Mouse (Mus musculus) heart, embryonic 13.5 days (tissue): ENCODE measurements around the gene Maml3. TPM values are rescaled to one million over a fixed set of nuclear protein-coding genes. Genes with fewer than 3 reads are reported as not detected.
A peak's percentile ranks its signal among the peaks of the same experiment; 100 is the strongest.

Experiments used
- ATAC-seq: fragments of 200-750 bp; cut with Nextera tagmentation; 2 replicates; pipeline ENCODE4 v1.8.0; 2017; ENCODE audit warnings: moderate TSS enrichment; ENCODE audit not compliant: insufficient number of reproducible peaks, low FRiP score, low TSS enrichment; ENCODE audit errors: extremely low read depth
- H3K27ac ChIP-seq: fragments of 300-500 bp; sonication (generic); replicated peaks from 2 replicates; pipeline ENCODE4 v1.5.1; 2015; ENCODE audit warnings: moderate library complexity, mild to moderate bottlenecking, inconsistent platforms
- H3K27me3 ChIP-seq: fragments of 300-500 bp; sonication (generic); replicated peaks from 2 replicates; pipeline ENCODE4 v1.6.1; 2015; ENCODE audit warnings: mild to moderate bottlenecking, inconsistent platforms
- H3K36me3 ChIP-seq: fragments of 300-500 bp; sonication (generic); 2 replicates; pipeline ENCODE4 v1.6.1; 2015; ENCODE audit warnings: mild to moderate bottlenecking, inconsistent platforms
- H3K4me1 ChIP-seq: fragments of 300-500 bp; sonication (generic); 2 replicates; pipeline ENCODE4 v1.6.1; 2015; ENCODE audit warnings: inconsistent platforms
- H3K4me2 ChIP-seq: fragments of 300-500 bp; sonication (generic); 2 replicates; pipeline ENCODE4 v1.6.1; 2015; ENCODE audit warnings: inconsistent platforms, mild to moderate bottlenecking, moderate library complexity
- H3K4me3 ChIP-seq: fragments of 300-500 bp; sonication (generic); 2 replicates; pipeline ENCODE4 v1.5.1; 2015; ENCODE audit warnings: moderate library complexity, mild to moderate bottlenecking, inconsistent platforms
- H3K9ac ChIP-seq: fragments of 300-500 bp; sonication (generic); 2 replicates; pipeline ENCODE4 v1.6.1; 2015; ENCODE audit warnings: inconsistent platforms, mild to moderate bottlenecking, moderate library complexity
- H3K9me3 ChIP-seq: fragments of 300-500 bp; sonication (generic); 2 replicates; pipeline ENCODE4 v1.6.1; 2016; ENCODE audit warnings: inconsistent platforms
- WGBS: fragments of 180-500 bp; shearing (Covaris S2); methylation state at CpG from one replicate; pipeline ENCODE4 v1.1.7; 2015; ENCODE audit warnings: mixed read lengths; 5-methylcytosine and 5-hydroxymethylcytosine counted together
- polyA plus RNA-seq: library from polyadenylated mRNA; unstranded; fragments of >200 nt; fragmentation: Nextera tagmentation; extraction: Ambion mirVana; gene quantifications from 2 replicates; pipeline ENCODE4 v1.2.1, GENCODE M21; 2015

The Maml3 gene
- polyA plus RNA-seq, 1 experiment from 2014 or later, result 2.1 TPM

GRCm38 (mm10) chr3:51714469-51714868, 390.4 kb downstream of the Maml3 start:
- Histone ChIP-seq H3K4me1 (peaks cover 67% of the 10 kb centered on the region), H3K27ac (no peak overlapping the region)
- no peak for ATAC-seq

GRCm38 (mm10) chr3:51713233-51713632, 391.6 kb downstream of the Maml3 start:
- H3K4me1 ChIP-seq, result peaks cover 71% of the 10 kb centered on the region
- ATAC-seq, result no peak
- peak overlapping the region; percentile 28; the same call in 1 of the 2 replicates for H3K4me2 ChIP-seq
- peak overlapping the region; percentile 55 for H3K9ac ChIP-seq
- peak overlapping the region; percentile 59 for H3K27ac ChIP-seq
- no peak overlapping the region for H3K4me3 ChIP-seq
- no peaks in the 10 kb centered on the region for H3K9me3 ChIP-seq
- H3K36me3 ChIP-seq, result no peaks in the 10 kb centered on the region
- no peaks in the 10 kb centered on the region for H3K27me3 ChIP-seq
- 15% methylated on average over 8 of the region's 8 CpGs for WGBS

More at GRCm38 (mm10) chr3:51714469-51714868, 390.4 kb downstream of the Maml3 start:
- H3K27me3 ChIP-seq, result no peaks in the 10 kb centered on the region
- H3K4me3 ChIP-seq, result no peak overlapping the region
- H3K9ac ChIP-seq, result no peak overlapping the region
- no peak overlapping the region for H3K4me2 ChIP-seq
- H3K36me3 ChIP-seq, result no peaks in the 10 kb centered on the region
- H3K9me3 ChIP-seq, result no peaks in the 10 kb centered on the region
- 75% methylated on average over 5 of the region's 5 CpGs for WGBS

- 14% methylated on average over 3 of the region's 3 CpGs for WGBS
- H3K4me2 ChIP-seq, result peak overlapping the region; percentile 28
- H3K9me3 ChIP-seq, result no peaks in the 10 kb centered on the region
- H3K27me3 ChIP-seq, result no peaks in the 10 kb centered on the region
- peak overlapping the region; percentile 12 for H3K9ac ChIP-seq
- H3K36me3 ChIP-seq, result no peaks in the 10 kb centered on the region
- no peak for ATAC-seq
- H3K27ac ChIP-seq, result peak overlapping the region; percentile 59
- H3K4me3 ChIP-seq, result no peak overlapping the region
- H3K4me1 ChIP-seq, result peaks cover 70% of the 10 kb centered on the region
These were observed 392.5 kb downstream of the Maml3 start for GRCm38 (mm10) chr3:51712382-51712781.

GRCm38 (mm10) chr3:51708746-51709411, 396.0 kb downstream of the Maml3 start:
- Histone ChIP-seq H3K36me3 (no peaks in the 10 kb centered on the region), H3K9me3 (no peaks in the 10 kb centered on the region), H3K4me3 (peak overlapping the region; percentile 49), H3K9ac (peak overlapping the region; percentile 76), H3K4me2 (peak overlapping the region; percentile 73), H3K27me3 (no peaks in the 10 kb centered on the region), H3K27ac (peak overlapping the region; percentile 98), H3K4me1 (peaks cover 58% of the 10 kb centered on the region)
- 20% methylated on average over 21 of the region's 21 CpGs for WGBS
- ATAC-seq, result peak; percentile 83

- no peak for ATAC-seq
- Histone ChIP-seq H3K4me2 (peak overlapping the region; percentile 73), H3K4me1 (peaks cover 53% of the 10 kb centered on the region), H3K4me3 (peak overlapping the region; percentile 49; the same call in 1 of the 2 replicates), H3K9ac (peak overlapping the region; percentile 53), H3K27ac (peak overlapping the region; percentile 98), H3K9me3 (no peaks in the 10 kb centered on the region), H3K36me3 (no peaks in the 10 kb centered on the region), H3K27me3 (no peaks in the 10 kb centered on the region)
- 56% methylated on average over 1 of the region's 1 CpGs for WGBS
These were observed 396.5 kb downstream of the Maml3 start for GRCm38 (mm10) chr3:51708375-51708745.

- H3K4me1 ChIP-seq, result peaks cover 50% of the 10 kb centered on the region
- H3K9me3 ChIP-seq, result no peaks in the 10 kb centered on the region
- ATAC-seq, result no peak
- H3K4me3 ChIP-seq, result no peak overlapping the region
- H3K27me3 ChIP-seq, result no peaks in the 10 kb centered on the region; the same call in 1 of the 2 replicates
- H3K9ac ChIP-seq, result no peak overlapping the region
- H3K36me3 ChIP-seq, result no peaks in the 10 kb centered on the region
- no peak overlapping the region for H3K4me2 ChIP-seq
- 83% methylated on average over 7 of the region's 7 CpGs for WGBS
- no peak overlapping the region for H3K27ac ChIP-seq
These were observed 399.7 kb downstream of the Maml3 start for GRCm38 (mm10) chr3:51705220-51705619.

GRCm38 (mm10) chr3:51703478-51703877, 401.4 kb downstream of the Maml3 start:
- H3K27ac ChIP-seq, result no peak overlapping the region
- H3K4me2 ChIP-seq, result no peak overlapping the region
- H3K9me3 ChIP-seq, result no peaks in the 10 kb centered on the region
- no peak overlapping the region for H3K4me3 ChIP-seq
- H3K4me1 ChIP-seq, result peaks cover 37% of the 10 kb centered on the region
- WGBS, result 82% methylated on average over 8 of the region's 8 CpGs
- H3K27me3 ChIP-seq, result no peaks in the 10 kb centered on the region; the same call in 1 of the 2 replicates
- no peaks in the 10 kb centered on the region for H3K36me3 ChIP-seq
- ATAC-seq, result no peak
- H3K9ac ChIP-seq, result no peak overlapping the region

- Histone ChIP-seq H3K9ac (no peak overlapping the region), H3K27me3 (no peaks in the 10 kb centered on the region; the same call in 1 of the 2 replicates), H3K27ac (no peak overlapping the region; the same call in 1 of the 2 replicates), H3K4me1 (peaks cover 30% of the 10 kb centered on the region), H3K36me3 (no peaks in the 10 kb centered on the region), H3K4me3 (no peak overlapping the region), H3K9me3 (no peaks in the 10 kb centered on the region), H3K4me2 (no peak overlapping the region)
- WGBS, result 84% methylated on average over 8 of the region's 8 CpGs
- ATAC-seq, result no peak
These were observed 402.1 kb downstream of the Maml3 start for GRCm38 (mm10) chr3:51702701-51703286.

GRCm38 (mm10) chr3:51701950-51702349, 402.9 kb downstream of the Maml3 start:
- peak overlapping the region; percentile 74 for H3K9ac ChIP-seq
- H3K27me3 ChIP-seq, result no peaks in the 10 kb centered on the region; the same call in 1 of the 2 replicates
- no peaks in the 10 kb centered on the region for H3K36me3 ChIP-seq
- H3K9me3 ChIP-seq, result no peaks in the 10 kb centered on the region
- H3K4me2 ChIP-seq, result peak overlapping the region; percentile 68
- peaks cover 29% of the 10 kb centered on the region for H3K4me1 ChIP-seq
- H3K27ac ChIP-seq, result peak overlapping the region; percentile 71
- H3K4me3 ChIP-seq, result peak overlapping the region; percentile 43
- no peak for ATAC-seq
- WGBS, result 18% methylated on average over 13 of the region's 13 CpGs

GRCm38 (mm10) chr3:51701281-51701751, 403.6 kb downstream of the Maml3 start:
- WGBS, result under 1% methylated on average over 27 of the region's 27 CpGs
- ATAC-seq, result peak; percentile 79
- Histone ChIP-seq H3K36me3 (0 out of 2 replicates have a peak, but pooled peaks cover 2% of the 10 kb centered on the region), H3K27ac (peak overlapping the region; percentile 71), H3K9me3 (no peaks in the 10 kb centered on the region), H3K4me3 (peak overlapping the region; percentile 43), H3K9ac (peak overlapping the region; percentile 74), H3K4me2 (peak overlapping the region; percentile 68), H3K4me1 (peaks cover 29% of the 10 kb centered on the region), H3K27me3 (no peaks in the 10 kb centered on the region; the same call in 1 of the 2 replicates)

GRCm38 (mm10) chr3:51700731-51701280, 404.1 kb downstream of the Maml3 start:
- H3K9ac ChIP-seq, result peak overlapping the region; percentile 74
- no peaks in the 10 kb centered on the region; the same call in 1 of the 2 replicates for H3K27me3 ChIP-seq
- no peaks in the 10 kb centered on the region for H3K9me3 ChIP-seq
- H3K4me2 ChIP-seq, result peak overlapping the region; percentile 68
- H3K36me3 ChIP-seq, result 0 out of 2 replicates have a peak, but pooled peaks cover 2% of the 10 kb centered on the region
- H3K27ac ChIP-seq, result peak overlapping the region; percentile 71
- peak overlapping the region; percentile 43 for H3K4me3 ChIP-seq
- peaks cover 29% of the 10 kb centered on the region for H3K4me1 ChIP-seq
- WGBS, result 26% methylated on average over 15 of the region's 15 CpGs
- ATAC-seq, result 0 out of 2 replicates have a peak, but pooled peaks have one; percentile 11
